Mouse (Mus musculus): ENCODE results near the gene Zfp385b. TPM values are rescaled to one million over a fixed set of nuclear protein-coding genes. Genes with fewer than 3 reads are reported as not detected.

The Zfp385b gene
- polyA plus RNA-seq, 1 experiment from 2014 or later = 14.6 TPM

Other genes starting within 250 kb of the Zfp385b start
- 17.8 and 20.7 TPM in 2 replicates for gene Cwc22, start 126.7 kb upstream of the Zfp385b start, polyA plus RNA-seq (2015; fragmentation: Nextera tagmentation; extraction: Ambion mirVana)